Mouse (Mus musculus): ENCODE data around the gene Afap1l2. TPM values are rescaled to one million over a fixed set of nuclear protein-coding genes. Genes with fewer than 3 reads are reported as not detected.

The Afap1l2 gene
- polyA plus RNA-seq, 1 experiment = 5.9 TPM

DNA sequence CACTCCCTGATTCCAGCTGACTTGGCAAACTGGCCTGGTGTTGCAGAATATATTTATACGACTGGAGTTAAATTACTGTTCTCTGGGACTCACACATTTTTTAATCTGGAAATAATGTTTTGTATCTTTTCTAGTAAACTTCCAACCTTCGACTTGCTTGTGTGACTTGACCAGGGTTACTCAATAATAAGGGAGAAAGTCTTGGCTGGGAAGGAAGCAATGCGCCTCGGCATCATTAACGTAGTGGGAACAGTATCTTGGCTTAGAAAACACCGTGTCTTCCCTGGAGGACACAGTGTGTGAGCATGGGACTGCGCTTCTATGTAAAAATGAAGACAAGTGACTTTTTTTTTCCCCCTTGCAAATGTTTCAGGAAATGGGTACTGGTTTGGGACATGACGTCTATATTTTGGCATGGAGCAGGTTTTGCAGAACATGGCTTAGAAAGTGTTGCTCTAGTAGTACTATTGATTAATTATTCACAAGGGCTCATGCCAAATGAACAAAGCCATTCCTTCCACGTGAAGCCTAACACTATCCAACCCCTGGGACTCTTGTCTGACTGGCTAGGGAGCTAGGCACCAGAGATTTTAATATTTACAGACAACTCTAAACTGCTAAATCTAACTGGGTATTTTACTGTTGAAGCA is 39.8 kb upstream of the Afap1l2 start:
- Histone ChIP-seq H3K4me3 (ENCODE audit: control insufficient read depth, insufficient read depth, low read length) (no peak overlapping the region), H3K36me3 (ENCODE audit: control insufficient read depth, insufficient read depth, low read length) (peaks cover 93% of the 10 kb centered on the region), H3K4me1 (replicated peaks; ENCODE audit: control insufficient read depth, insufficient read depth, low read length) (no peaks in the 10 kb centered on the region), H3K27ac (ENCODE audit: control insufficient read depth, insufficient read depth, low read length) (no peak overlapping the region), H3K27me3 (ENCODE audit: control insufficient read depth, insufficient read depth, low read length) (no peaks in the 10 kb centered on the region)
- TF ChIP-seq CTCF (IDR thresholded peaks at IDR 0.05; ENCODE audit: borderline replicate concordance, control insufficient read depth, extremely low read depth, insufficient read depth, low read length, poor library complexity) = no peak
- TF ChIP-seq POLR2A (IDR thresholded peaks at IDR 0.05; ENCODE audit: control insufficient read depth, extremely low read depth, insufficient read depth, low read length, poor library complexity) = no peak
- WGBS = 95% methylated on average over 9 of the region's 9 CpGs
- no peak for DNase-seq

- no peaks in the 10 kb centered on the region for H3K4me1 ChIP-seq (replicated peaks; ENCODE audit: control insufficient read depth, insufficient read depth, low read length)
- H3K4me3 ChIP-seq (ENCODE audit: control insufficient read depth, insufficient read depth, low read length) = no peak overlapping the region
- DNase-seq = peak; percentile 26
- WGBS = 79% methylated on average over 6 of the region's 6 CpGs
- TF ChIP-seq CTCF (IDR thresholded peaks at IDR 0.05; ENCODE audit: borderline replicate concordance, control insufficient read depth, extremely low read depth, insufficient read depth, low read length, poor library complexity) (0 out of 2 replicates have a peak, but pooled peaks have one; percentile 29), POLR2A (IDR thresholded peaks at IDR 0.05; ENCODE audit: control insufficient read depth, extremely low read depth, insufficient read depth, low read length, poor library complexity) (no peak)
- H3K36me3 ChIP-seq (ENCODE audit: control insufficient read depth, insufficient read depth, low read length) = peaks cover 98% of the 10 kb centered on the region
- no peaks in the 10 kb centered on the region for H3K27me3 ChIP-seq (ENCODE audit: control insufficient read depth, insufficient read depth, low read length)
- H3K27ac ChIP-seq (ENCODE audit: control insufficient read depth, insufficient read depth, low read length) = no peak overlapping the region
Measured at GRCm38 (mm10) chr19:57039258-57039657, 31.2 kb upstream of the Afap1l2 start.

DNA sequence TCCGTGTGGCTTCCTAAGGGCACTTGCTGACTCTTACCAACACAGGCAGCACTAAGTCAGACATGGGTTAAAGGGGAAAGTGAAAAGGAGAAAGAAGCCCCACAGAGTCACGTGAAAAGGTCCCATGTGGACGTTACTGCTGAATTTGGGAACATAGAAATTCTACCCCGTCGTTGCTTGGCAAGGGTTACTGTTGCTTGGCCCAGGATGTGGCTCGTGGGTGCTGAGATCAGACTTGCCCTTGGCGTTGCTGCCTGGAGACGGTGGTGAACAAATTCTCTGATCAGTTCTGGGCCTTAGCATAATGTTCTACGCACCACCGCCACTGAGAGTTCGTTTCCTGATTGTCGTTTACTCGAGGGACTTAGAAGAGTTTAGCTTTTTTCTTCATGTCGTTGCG is 28.8 kb upstream of the Afap1l2 start:
- Histone ChIP-seq H3K4me1 (replicated peaks; ENCODE audit: control insufficient read depth, insufficient read depth, low read length) (no peaks in the 10 kb centered on the region), H3K4me3 (ENCODE audit: control insufficient read depth, insufficient read depth, low read length) (no peak overlapping the region), H3K27me3 (ENCODE audit: control insufficient read depth, insufficient read depth, low read length) (no peaks in the 10 kb centered on the region), H3K27ac (ENCODE audit: control insufficient read depth, insufficient read depth, low read length) (no peak overlapping the region), H3K36me3 (ENCODE audit: control insufficient read depth, insufficient read depth, low read length) (peaks cover 85% of the 10 kb centered on the region)
- DNase-seq = no peak
- TF ChIP-seq POLR2A (IDR thresholded peaks at IDR 0.05; ENCODE audit: control insufficient read depth, extremely low read depth, insufficient read depth, low read length, poor library complexity) (no peak), CTCF (IDR thresholded peaks at IDR 0.05; ENCODE audit: borderline replicate concordance, control insufficient read depth, extremely low read depth, insufficient read depth, low read length, poor library complexity) (no peak)
- 87% methylated on average over 15 of the region's 15 CpGs for WGBS

GRCm38 (mm10) chr19:57031582-57031981 is 23.6 kb upstream of the Afap1l2 start:
- peak; percentile 63 for DNase-seq

DNA sequence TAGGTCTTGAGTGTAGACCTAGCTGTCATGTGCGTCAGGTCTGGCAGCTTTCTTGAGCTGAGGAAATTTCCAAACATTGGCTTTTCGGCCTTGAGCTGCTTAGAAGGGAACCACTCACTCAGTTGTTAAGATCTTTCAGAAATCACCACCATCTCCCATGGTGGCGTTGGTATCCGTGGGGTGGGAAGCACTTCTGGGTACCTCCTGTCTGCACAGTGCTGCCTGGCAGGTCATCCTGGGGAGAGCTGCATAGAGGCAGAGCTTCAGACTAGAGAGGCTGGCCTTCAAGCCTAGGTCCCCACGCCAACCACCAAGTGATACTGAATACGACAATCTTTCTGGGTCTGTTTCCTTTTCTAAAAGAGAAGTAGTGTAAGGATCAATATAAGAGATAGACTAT is 21.4 kb upstream of the Afap1l2 start:
- H3K27ac ChIP-seq (ENCODE audit: control insufficient read depth, insufficient read depth, low read length) = no peak overlapping the region
- 92% methylated on average over 6 of the region's 6 CpGs for WGBS
- no peaks in the 10 kb centered on the region for H3K27me3 ChIP-seq (ENCODE audit: control insufficient read depth, insufficient read depth, low read length)

More at GRCm38 (mm10) chr19:57031582-57031981, 23.6 kb upstream of the Afap1l2 start:
- H3K4me1 ChIP-seq (replicated peaks; ENCODE audit: control insufficient read depth, insufficient read depth, low read length) = no peaks in the 10 kb centered on the region
- TF ChIP-seq CTCF (IDR thresholded peaks at IDR 0.05; ENCODE audit: borderline replicate concordance, control insufficient read depth, extremely low read depth, insufficient read depth, low read length, poor library complexity) (0 out of 2 replicates have a peak, but pooled peaks have one; percentile 41), POLR2A (IDR thresholded peaks at IDR 0.05; ENCODE audit: control insufficient read depth, extremely low read depth, insufficient read depth, low read length, poor library complexity) (no peak)
- peaks cover 32% of the 10 kb centered on the region for H3K36me3 ChIP-seq (ENCODE audit: control insufficient read depth, insufficient read depth, low read length)
- H3K4me3 ChIP-seq (ENCODE audit: control insufficient read depth, insufficient read depth, low read length) = no peak overlapping the region
- no peaks in the 10 kb centered on the region for H3K27me3 ChIP-seq (ENCODE audit: control insufficient read depth, insufficient read depth, low read length)
- no peak overlapping the region for H3K27ac ChIP-seq (ENCODE audit: control insufficient read depth, insufficient read depth, low read length)
- WGBS = 74% methylated on average over 4 of the region's 4 CpGs

GRCm38 (mm10) chr19:57028327-57029179 is 20.5 kb upstream of the Afap1l2 start:
- 79% methylated on average over 8 of the region's 8 CpGs for WGBS
- DNase-seq = no peak
- Histone ChIP-seq H3K27me3 (ENCODE audit: control insufficient read depth, insufficient read depth, low read length) (no peaks in the 10 kb centered on the region), H3K4me1 (replicated peaks; ENCODE audit: control insufficient read depth, insufficient read depth, low read length) (0 out of 2 replicates have a peak, but pooled peaks cover 3% of the 10 kb centered on the region), H3K36me3 (ENCODE audit: control insufficient read depth, insufficient read depth, low read length) (peaks cover 6% of the 10 kb centered on the region; the same call in 1 of the 2 replicates), H3K27ac (ENCODE audit: control insufficient read depth, insufficient read depth, low read length) (no peak overlapping the region), H3K4me3 (ENCODE audit: control insufficient read depth, insufficient read depth, low read length) (no peak overlapping the region)
- TF ChIP-seq CTCF (IDR thresholded peaks at IDR 0.05; ENCODE audit: borderline replicate concordance, control insufficient read depth, extremely low read depth, insufficient read depth, low read length, poor library complexity) = no peak
- no peak for TF ChIP-seq POLR2A (IDR thresholded peaks at IDR 0.05; ENCODE audit: control insufficient read depth, extremely low read depth, insufficient read depth, low read length, poor library complexity)

More for the DNA sequence above, 21.4 kb upstream of the Afap1l2 start:
- TF ChIP-seq CTCF (IDR thresholded peaks at IDR 0.05; ENCODE audit: borderline replicate concordance, control insufficient read depth, extremely low read depth, insufficient read depth, low read length, poor library complexity) = no peak
- H3K36me3 ChIP-seq (ENCODE audit: control insufficient read depth, insufficient read depth, low read length) = peaks cover 13% of the 10 kb centered on the region; the same call in 1 of the 2 replicates
- no peak for DNase-seq
- no peak overlapping the region for H3K4me3 ChIP-seq (ENCODE audit: control insufficient read depth, insufficient read depth, low read length)
- 0 out of 2 replicates have a peak, but pooled peaks cover 3% of the 10 kb centered on the region for H3K4me1 ChIP-seq (replicated peaks; ENCODE audit: control insufficient read depth, insufficient read depth, low read length)

Measured in thymus, adult 2 months (tissue).